Mouse (Mus musculus) heart, postnatal 0 days (tissue): ENCODE results near the gene Nr1i2.

ENCODE experiments used
- CTCF ChIP-seq: IDR thresholded peaks from 2 replicates; pipeline ENCODE4 v1.5.1; 2016; ENCODE audit warnings: antibody characterized with exemption, control low read depth, low read depth
- EP300 ChIP-seq: IDR thresholded peaks from 2 replicates; pipeline ENCODE4 v1.6.1; 2016; ENCODE audit warnings: antibody characterized with exemption, low read depth

DNA sequence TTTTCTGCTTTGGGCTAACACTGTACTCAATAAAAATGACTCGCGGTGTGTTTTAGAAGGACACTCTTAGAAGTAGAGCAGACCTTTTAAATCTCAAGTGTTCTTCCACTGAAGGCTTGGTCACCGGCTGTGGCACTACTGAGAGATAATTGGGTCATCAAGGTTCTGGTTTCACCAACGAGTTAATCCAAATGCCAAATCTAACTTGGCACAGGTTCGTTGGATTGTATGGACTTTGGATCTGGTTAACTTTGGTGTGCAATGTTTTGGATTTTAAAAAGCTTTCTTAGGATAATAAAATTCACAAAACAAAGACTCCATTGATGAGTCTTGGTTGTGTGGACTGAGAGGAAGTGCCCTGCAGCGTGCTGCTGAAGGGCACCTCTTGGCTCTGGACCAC, 3.8 kb upstream of the Nr1i2 start:
- TF ChIP-seq EP300 (no peak), CTCF (no peak)
